Mouse (Mus musculus) bone marrow, adult 2 months (tissue): ENCODE results near the gene Maco1.

Experiments
- CTCF ChIP-seq: fragments of 200-500 bp; IDR thresholded peaks from 2 replicates; pipeline ENCODE4 v1.5.1; 2011; ENCODE audit warnings: low read length, control low read depth; ENCODE audit not compliant: control insufficient read depth, insufficient read depth
- POLR2A ChIP-seq: fragments of 200-500 bp; IDR thresholded peaks from 2 replicates; pipeline ENCODE4 v1.6.1; 2011; ENCODE audit warnings: low read depth, mild to moderate bottlenecking, control low read depth, low read length, borderline replicate concordance; ENCODE audit not compliant: control insufficient read depth

DNA sequence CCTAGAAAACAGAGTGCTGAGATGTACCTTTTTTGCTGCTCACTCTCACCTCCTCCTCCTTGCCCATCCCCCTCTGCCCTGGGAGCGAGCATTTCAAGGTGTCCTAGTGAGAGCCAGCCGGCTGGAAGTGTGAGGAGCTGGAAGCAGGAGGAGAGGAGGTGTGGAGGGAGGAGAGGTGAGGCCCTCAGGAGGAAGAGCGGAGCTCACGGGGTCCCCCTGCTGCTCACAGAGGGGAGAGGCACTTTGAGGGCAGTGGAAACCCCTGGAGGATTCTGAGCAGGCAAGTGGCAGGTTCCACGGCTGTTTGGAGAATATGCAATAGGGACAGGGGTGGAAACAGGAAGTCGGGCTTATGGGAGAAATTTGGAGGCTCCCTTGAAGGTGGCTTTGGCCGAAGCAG lies 30.1 kb upstream of the Maco1 start:
- TF ChIP-seq POLR2A = no peak
- TF ChIP-seq CTCF = peak; percentile 69
